Mouse (Mus musculus) embryonic stem cell, embryonic (primary cell): ENCODE data around the gene Tnfaip8l2.

ENCODE experiments used
- CTCF ChIA-PET, 4 experiments: fragments of 300-600 bp in 2 of 4; fragments of 350-600 bp in 2 of 4; sonication (Branson Sonifier 250); formaldehyde crosslinking; loops; one replicate each; lab custom pipeline; 2022; ENCODE audit warnings: inconsistent platforms in 2 of 4; lab: Charles Lee
- POLR2A ChIA-PET, 4 experiments: fragments of 300-600 bp in 2 of 4; fragments of 350-600 bp in 2 of 4; sonication (Branson Sonifier 250); formaldehyde crosslinking; loops; one replicate each; lab custom pipeline; 2022; ENCODE audit warnings: antibody characterized with exemption in 4 of 4, inconsistent platforms in 1 of 4; lab: Charles Lee

Tnfaip8l2 gene

GRCm38 (mm10) chr3:95141952-95142616 is at the start of gene Tnfaip8l2:
Gene Tnfaip8l2, minus strand, starts transcription at chr3:95142360.
- CTCF ChIA-PET, result interaction anchor here (0.6 to 2.0 kb wide), 38 partner anchors 9 to 290 kb away, joined by 3 to 13 read pairs (median 5); partner anchors contain the start of genes Gabpb2 (in 1 of the 4), Gm128 (in 1 of the 4), Sema6c (in 1 of the 4) and Tmod4 (in 1 of the 4)
- POLR2A ChIA-PET, result interaction anchor here in 3 of 4 experiments (0.5 to 2.9 kb wide), 28 partner anchors 10 to 612 kb away, joined by 3 to 14 read pairs (median 4); partner anchors contain the start of genes Sema6c (in 3 of the 3), Gabpb2 (in 1 of the 3), Tmod4 (in 1 of the 3) and Vps72 (in 1 of the 3)

- ChIA-PET POLR2A (interaction anchor here in 3 of 4 experiments (0.6 to 12.0 kb wide), 7 partner anchors 8 to 91 kb away, joined by 3 to 107 read pairs (median 4); no protein-coding TSS in a partner anchor), CTCF (no interaction called here)
Measured at GRCm38 (mm10) chr3:95186888-95187287, 44.7 kb upstream of the Tnfaip8l2 start.

GRCm38 (mm10) chr3:95186100-95186499 is 43.9 kb upstream of the Tnfaip8l2 start:
- CTCF ChIA-PET, result no interaction called here
- POLR2A ChIA-PET, result interaction anchor here in 2 of 4 experiments (0.8 to 1.2 kb wide), 3 partner anchors 11 to 14 kb away, joined by 3 to 4 read pairs (median 3); no protein-coding TSS in a partner anchor

- CTCF ChIA-PET, result no interaction called here
- POLR2A ChIA-PET, result interaction anchor here in 2 of 4 experiments (1.0 to 11.7 kb wide), 4 partner anchors 7 to 15 kb away, joined by 3 to 107 read pairs (median 10); no protein-coding TSS in a partner anchor
Measured at GRCm38 (mm10) chr3:95184796-95185577, 42.8 kb upstream of the Tnfaip8l2 start.

GRCm38 (mm10) chr3:95181841-95182240 is 39.7 kb upstream of the Tnfaip8l2 start:
- CTCF ChIA-PET, result interaction anchor here in 1 of 4 experiments (1.3 kb wide), 1 partner anchor 128 kb away, joined by 3 read pairs; no protein-coding TSS in a partner anchor
- POLR2A ChIA-PET, result interaction anchor here in 2 of 4 experiments (1.7 to 11.7 kb wide), 8 partner anchors 8 to 36 kb away, joined by 5 to 107 read pairs (median 9); partner anchors contain the start of genes Gabpb2 (in 1 of the 2) and Sema6c (in 1 of the 2)

GRCm38 (mm10) chr3:95179890-95180289 is 37.7 kb upstream of the Tnfaip8l2 start:
- ChIA-PET POLR2A (interaction anchor here in 3 of 4 experiments (0.5 to 11.7 kb wide), 22 partner anchors 9 to 651 kb away, joined by 3 to 107 read pairs (median 4); partner anchors contain the start of genes Gabpb2 (in 1 of the 3) and Sema6c (in 1 of the 3)), CTCF (interaction anchor here in 1 of 4 experiments (1.8 kb wide), 1 partner anchor 37 kb away, joined by 5 read pairs; the partner anchor contains the start of gene Tnfaip8l2)

- ChIA-PET POLR2A (interaction anchor here in 2 of 4 experiments (0.8 to 11.7 kb wide), 11 partner anchors 8 to 163 kb away, joined by 3 to 107 read pairs (median 4); partner anchors contain the start of genes Gabpb2 (in 1 of the 2), Mllt11 (in 1 of the 2) and Sema6c (in 1 of the 2)), CTCF (interaction anchor here in 2 of 4 experiments (1.5 to 1.8 kb wide), 2 partner anchors 36 kb away, joined by 3 to 5 read pairs; partner anchors contain the start of gene Tnfaip8l2 (in 2 of the 2))
Measured at GRCm38 (mm10) chr3:95178948-95179347, 36.8 kb upstream of the Tnfaip8l2 start.

- CTCF ChIA-PET, result interaction anchor here in 3 of 4 experiments (0.5 to 1.8 kb wide), 8 partner anchors 14 to 773 kb away, joined by 3 to 5 read pairs (median 3); partner anchors contain the start of genes Gabpb2 (in 1 of the 3) and Tnfaip8l2 (in 1 of the 3)
- POLR2A ChIA-PET, result interaction anchor here in 3 of 4 experiments (0.6 to 11.7 kb wide), 23 partner anchors 11 to 347 kb away, joined by 3 to 107 read pairs (median 4); partner anchors contain the start of genes Gabpb2 (in 2 of the 3) and Sema6c (in 2 of the 3)
Measured at GRCm38 (mm10) chr3:95177583-95177982, 35.4 kb upstream of the Tnfaip8l2 start.

- ChIA-PET CTCF (interaction anchor here (0.6 to 1.8 kb wide), 10 partner anchors 13 to 233 kb away, joined by 3 to 10 read pairs (median 4); partner anchors contain the start of genes Tnfaip8l2 (in 3 of the 4), Gabpb2 (in 1 of the 4) and Tmod4 (in 1 of the 4)), POLR2A (interaction anchor here (0.6 to 11.7 kb wide), 24 partner anchors 9 to 387 kb away, joined by 3 to 107 read pairs (median 4); partner anchors contain the start of genes Gabpb2 (in 2 of the 4), Sema6c (in 2 of the 4) and Gm128 (in 1 of the 4))
Measured at GRCm38 (mm10) chr3:95176500-95176899, 34.3 kb upstream of the Tnfaip8l2 start.

GRCm38 (mm10) chr3:95174011-95174592 is 31.9 kb upstream of the Tnfaip8l2 start:
- POLR2A ChIA-PET, result interaction anchor here (0.6 to 11.7 kb wide), 42 partner anchors 8 to 731 kb away, joined by 3 to 107 read pairs (median 4); partner anchors contain the start of genes Sema6c (in 3 of the 4), Gabpb2 (in 2 of the 4), Cers2 (in 1 of the 4) and Pi4kb (in 1 of the 4)
- CTCF ChIA-PET, result interaction anchor here (0.6 to 2.6 kb wide), 33 partner anchors 8 to 431 kb away, joined by 3 to 16 read pairs (median 4); partner anchors contain the start of genes Tnfaip8l2 (in 3 of the 4), Sema6c (in 2 of the 4) and Gm128 (in 1 of the 4)

GRCm38 (mm10) chr3:95173256-95173949 is 31.2 kb upstream of the Tnfaip8l2 start:
- ChIA-PET POLR2A (interaction anchor here in 3 of 4 experiments (0.5 to 11.7 kb wide), 24 partner anchors 9 to 177 kb away, joined by 3 to 107 read pairs (median 4); partner anchors contain the start of genes Sema6c (in 3 of the 3), Cers2 (in 1 of the 3), Gabpb2 (in 1 of the 3) and Vps72 (in 1 of the 3)), CTCF (interaction anchor here (0.5 to 2.6 kb wide), 15 partner anchors 10 to 121 kb away, joined by 3 to 16 read pairs (median 5); partner anchors contain the start of genes Tnfaip8l2 (in 3 of the 4), Gm128 (in 1 of the 4) and Sema6c (in 1 of the 4))

- ChIA-PET CTCF (interaction anchor here in 2 of 4 experiments (0.5 to 2.6 kb wide), 7 partner anchors 9 to 122 kb away, joined by 3 to 16 read pairs (median 7); partner anchors contain the start of genes Sema6c (in 1 of the 2) and Tnfaip8l2 (in 1 of the 2)), POLR2A (interaction anchor here (0.5 to 8.9 kb wide), 12 partner anchors 10 to 45 kb away, joined by 3 to 107 read pairs (median 4); partner anchors contain the start of genes Gabpb2 (in 2 of the 4) and Sema6c (in 2 of the 4))
Measured at GRCm38 (mm10) chr3:95172526-95173255, 30.5 kb upstream of the Tnfaip8l2 start.

- POLR2A ChIA-PET, result interaction anchor here in 2 of 4 experiments (0.7 to 8.9 kb wide), 11 partner anchors 9 to 143 kb away, joined by 3 to 107 read pairs (median 4); partner anchors contain the start of genes Sema6c (in 2 of the 2), Mllt11 (in 1 of the 2) and Tnfaip8l2 (in 1 of the 2)
- CTCF ChIA-PET, result interaction anchor here in 3 of 4 experiments (0.5 to 0.6 kb wide), 4 partner anchors 14 to 55 kb away, joined by 3 to 6 read pairs (median 3); no protein-coding TSS in a partner anchor
Measured at GRCm38 (mm10) chr3:95171105-95171504, 28.9 kb upstream of the Tnfaip8l2 start.

- ChIA-PET POLR2A (interaction anchor here in 3 of 4 experiments (0.5 to 8.9 kb wide), 8 partner anchors 8 to 155 kb away, joined by 3 to 107 read pairs (median 4); partner anchors contain the start of genes Sema6c (in 2 of the 3), Tnfaip8l2 (in 1 of the 3) and Zfp687 (in 1 of the 3)), CTCF (interaction anchor here in 3 of 4 experiments (0.5 to 0.6 kb wide), 3 partner anchors 13 to 1810 kb away, joined by 3 to 4 read pairs (median 3); no protein-coding TSS in a partner anchor)
Measured at GRCm38 (mm10) chr3:95169996-95170395, 27.8 kb upstream of the Tnfaip8l2 start.
